Mouse (Mus musculus) heart, adult 2 months (tissue): Measurements from ENCODE around the gene Atp7a.

Experiments used
- CTCF ChIP-seq: fragments of 200-600 bp; IDR thresholded peaks from 2 replicates; pipeline ENCODE4 v1.8.1; 2022; ENCODE audit warnings: antibody characterized with exemption, mild to moderate bottlenecking, moderate library complexity
- EP300 ChIP-seq: fragments of 200-500 bp; IDR thresholded peaks from 2 replicates; pipeline ENCODE4 v1.6.1; 2011; ENCODE audit warnings: low read depth, low read length, control low read depth; ENCODE audit not compliant: insufficient read depth

GRCm38 (mm10) chrX:106092939-106093338 is 65.9 kb downstream of the Atp7a start:
- TF ChIP-seq CTCF (no peak), EP300 (no peak)
